Mouse (Mus musculus) Patski (cell line): ENCODE results near the gene Cenph. TPM values are rescaled to one million over a fixed set of nuclear protein-coding genes. Genes with fewer than 3 reads are reported as not detected.

Experiments
- ATAC-seq: fragments of 100-300 bp; one replicate; pipeline ENCODE4 v1.8.0; 2021
- CTCF ChIA-PET: fragments of 350-600 bp; sonication (Branson Sonifier 250); formaldehyde crosslinking; loops from one replicate; lab custom pipeline; 2022; ENCODE audit warnings: inconsistent platforms; lab: Charles Lee
- POLR2A ChIA-PET: fragments of 350-600 bp; sonication (Branson Sonifier 250); formaldehyde crosslinking; loops from one replicate; lab custom pipeline; 2022; ENCODE audit warnings: antibody characterized with exemption, inconsistent platforms; lab: Charles Lee
- DNase-seq: peaks from one replicate; pipeline ENCODE4 v3.0.0-alpha.2; 2011; ENCODE audit warnings: low read depth, low spot score
- H3K27me3 ChIP-seq: fragments of 371-371 bp; one replicate; pipeline ENCODE4 v1.5.1; 2021
- CTCF ChIP-seq: fragments of 100-300 bp; IDR thresholded peaks from one replicate; pipeline ENCODE4 v1.5.1; 2021
- in situ Hi-C: fragments of 300-500 bp; cut with MboI; formaldehyde crosslinking; loops from 3 replicates; pipeline ENCODE4 v1.11.1; 2018; ENCODE audit warnings: low pct_unique_long_range_greater_than_20kb, mixed read lengths
- polyA plus RNA-seq: library from polyadenylated mRNA; unstranded; gene quantifications from one replicate; pipeline ENCODE4 v1.2.3, GENCODE M21; 2021

Gene Cenph
- polyA plus RNA-seq, 1 experiment from 2014 or later: 14.3 TPM

DNA sequence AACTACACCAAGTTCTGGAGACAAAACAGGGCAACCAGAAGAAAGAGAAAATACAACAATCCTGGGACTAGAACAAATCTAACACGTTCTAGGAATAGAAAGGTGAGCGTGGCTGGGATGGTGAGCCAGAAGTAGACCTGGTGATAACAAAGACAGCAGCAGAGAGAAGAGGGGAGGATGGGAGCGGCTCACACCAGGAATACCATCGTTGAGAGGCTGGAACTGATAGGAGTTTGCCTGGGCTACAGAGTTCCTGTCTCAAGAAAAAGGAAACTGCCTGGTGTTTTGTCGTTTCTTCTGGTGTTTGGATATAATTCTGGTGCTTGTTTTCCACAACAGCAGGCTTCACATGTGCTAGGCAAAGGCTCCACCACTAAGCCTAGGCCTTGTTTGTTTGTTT, 47.6 kb downstream of the Cenph start:
- no peaks in the 10 kb centered on the region for H3K27me3 ChIP-seq
- POLR2A ChIA-PET: no interaction called here
- DNase-seq: no peak
- no peak for ATAC-seq
- CTCF ChIA-PET: no interaction called here
- TF ChIP-seq CTCF: no peak
- in situ Hi-C loops: no loop called here

DNA sequence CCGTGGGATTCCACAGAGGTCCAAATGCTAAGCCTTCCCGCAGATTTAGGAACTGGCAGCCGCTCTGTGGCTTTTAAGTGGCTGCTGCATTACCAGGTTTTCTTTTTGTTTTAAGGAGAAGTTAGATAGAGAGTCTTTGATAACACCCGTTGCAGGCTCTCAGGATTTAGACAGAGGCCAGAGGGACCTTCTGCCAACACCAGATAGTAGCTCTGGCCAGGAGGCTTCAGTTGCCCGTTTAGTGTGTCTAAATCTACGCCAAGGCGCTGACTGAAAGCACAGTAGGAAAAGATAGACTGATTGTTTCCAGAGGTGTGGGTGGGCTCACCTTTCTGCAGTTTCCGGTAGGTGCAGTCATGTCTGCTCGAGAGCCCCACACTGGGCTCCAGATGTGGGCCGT, 50.5 kb downstream of the Cenph start:
- in situ Hi-C loops: no loop called here
- DNase-seq (no peak), ATAC-seq (no peak)
- CTCF ChIA-PET: no interaction called here
- POLR2A ChIA-PET: interaction anchor here (0.6 kb wide), 1 partner anchor 415 kb away, joined by 3 read pairs; no protein-coding TSS in a partner anchor
- TF ChIP-seq CTCF: no peak
- no peaks in the 10 kb centered on the region for H3K27me3 ChIP-seq

- ChIA-PET POLR2A (interaction anchor here (0.6 kb wide), 1 partner anchor 8 kb away, joined by 3 read pairs; no protein-coding TSS in a partner anchor), CTCF (no interaction called here)
- TF ChIP-seq CTCF: no peak
- no peak for DNase-seq
- in situ Hi-C loops: no loop called here
- H3K27me3 ChIP-seq: no peaks in the 10 kb centered on the region
- no peak for ATAC-seq
Measured at GRCm38 (mm10) chr13:100724051-100724754, 51.5 kb downstream of the Cenph start.

GRCm38 (mm10) chr13:100721656-100722055, 54.0 kb downstream of the Cenph start:
- ATAC-seq: no peak
- no peaks in the 10 kb centered on the region for H3K27me3 ChIP-seq
- POLR2A ChIA-PET: no interaction called here
- in situ Hi-C loops: no loop called here
- no peak for TF ChIP-seq CTCF
- no peak for DNase-seq
- CTCF ChIA-PET: no interaction called here

- in situ Hi-C loops: no loop called here
- POLR2A ChIA-PET: no interaction called here
- ATAC-seq (no peak), DNase-seq (no peak)
- no peaks in the 10 kb centered on the region for H3K27me3 ChIP-seq
- CTCF ChIA-PET: no interaction called here
- TF ChIP-seq CTCF: no peak
Measured at GRCm38 (mm10) chr13:100715467-100715866, 60.2 kb downstream of the Cenph start.

Other genes starting within 250 kb of the Cenph start
- 12.1 TPM for gene Ocln, start 223.2 kb downstream of the Cenph start, polyA plus RNA-seq
- 0.14 TPM for gene Marveld2, start 158.9 kb downstream of the Cenph start, polyA plus RNA-seq
- 137 TPM for gene Ak6, start 124.9 kb downstream of the Cenph start, polyA plus RNA-seq
- 24.3 TPM for gene Rad17, start 124.8 kb downstream of the Cenph start, polyA plus RNA-seq
- gene Taf9, start 124.3 kb downstream of the Cenph start, polyA plus RNA-seq: 11.1 TPM
- gene Ccdc125, start 106.2 kb downstream of the Cenph start, polyA plus RNA-seq: 5.6 TPM
- gene Cdk7, start 45.0 kb downstream of the Cenph start, polyA plus RNA-seq: 56.5 TPM
- gene Mrps36, start 31.2 kb downstream of the Cenph start, polyA plus RNA-seq: 136 TPM
- gene Ccnb1, start 10.7 kb upstream of the Cenph start, polyA plus RNA-seq: 67.5 TPM
- 65.4 TPM for gene Slc30a5, start 57.5 kb upstream of the Cenph start, polyA plus RNA-seq